Mouse (Mus musculus): ENCODE results near the gene Ggn. TPM values are rescaled to one million over a fixed set of nuclear protein-coding genes. Genes with fewer than 3 reads are reported as not detected.
A peak's percentile ranks its signal among the peaks of the same experiment; 100 is the strongest.
"Not testable (repeated sequence)": the region's sequence is repeated elsewhere in the genome, so short reads cannot be mapped to it uniquely, and the experiment has no call there.

The Ggn gene
- total RNA-seq, 4 experiments from 2014 or later: 0.69 to 1.4 (median 0.88) TPM

GRCm38 (mm10) chr7:29158264-29158663 lies 11.7 kb upstream of the Ggn start:
- no peak for DNase-seq (ENCODE audit: low spot score in 2 of 2)

GRCm38 (mm10) chr7:29162294-29162693 lies 7.7 kb upstream of the Ggn start:
- DNase-seq (ENCODE audit: low spot score in 2 of 2): no peak

GRCm38 (mm10) chr7:29162750-29163525 lies 7.1 kb upstream of the Ggn start:
- no peak for DNase-seq (ENCODE audit: low spot score in 2 of 2)

GRCm38 (mm10) chr7:29167656-29168055 lies 2.4 kb upstream of the Ggn start:
- DNase-seq (ENCODE audit: low spot score in 2 of 2): no peak

GRCm38 (mm10) chr7:29168121-29168695 lies 1.8 kb upstream of the Ggn start:
- DNase-seq (ENCODE audit: low spot score in 2 of 2): no peak

- DNase-seq (ENCODE audit: low spot score in 2 of 2): no peak
These were observed 1.2 kb upstream of the Ggn start for GRCm38 (mm10) chr7:29168791-29169230.

GRCm38 (mm10) chr7:29169231-29170065 lies 562 bp upstream of the Ggn start:
- DNase-seq (ENCODE audit: low spot score in 2 of 2): peak; percentile 76

GRCm38 (mm10) chr7:29170755-29171561 lies 948 bp downstream of the Ggn start:
- no peak for DNase-seq (ENCODE audit: low spot score in 2 of 2)

- DNase-seq (ENCODE audit: low spot score in 2 of 2): no peak
These were observed 1.6 kb downstream of the Ggn start for GRCm38 (mm10) chr7:29171562-29172097.

- no peak for DNase-seq (ENCODE audit: low spot score in 2 of 2)
These were observed 2.5 kb downstream of the Ggn start for GRCm38 (mm10) chr7:29172390-29173016.

GRCm38 (mm10) chr7:29178106-29178505 lies 8.1 kb downstream of the Ggn start:
- DNase-seq (ENCODE audit: low spot score in 2 of 2): no peak

- no peak for DNase-seq (ENCODE audit: low spot score in 2 of 2)
These were observed 9.3 kb downstream of the Ggn start for GRCm38 (mm10) chr7:29179323-29179722.

- DNase-seq (ENCODE audit: low spot score in 2 of 2): peak; percentile 94 to 96
These were observed 10.3 kb downstream of the Ggn start, which contains the start of gene Psmd8 for GRCm38 (mm10) chr7:29180077-29180853. Gene Psmd8 (minus strand): TSS chr7:29180701.

- no peak for DNase-seq (ENCODE audit: low spot score in 2 of 2)
These were observed 10.8 kb downstream of the Ggn start for GRCm38 (mm10) chr7:29180854-29181236.

- DNase-seq (ENCODE audit: low spot score in 2 of 2): not testable (repeated sequence)
These were observed 11.3 kb downstream of the Ggn start for GRCm38 (mm10) chr7:29181323-29181722.

GRCm38 (mm10) chr7:29194230-29194629 lies 24.2 kb downstream of the Ggn start:
- DNase-seq (ENCODE audit: low spot score in 2 of 2): not testable (repeated sequence)

- DNase-seq (ENCODE audit: low spot score in 2 of 2): no peak
These were observed 32.6 kb downstream of the Ggn start for GRCm38 (mm10) chr7:29202577-29202976.

GRCm38 (mm10) chr7:29211013-29211412 lies 41.0 kb downstream of the Ggn start:
- DNase-seq (ENCODE audit: low spot score in 2 of 2): not testable (repeated sequence)

GRCm38 (mm10) chr7:29211415-29212198 lies 41.6 kb downstream of the Ggn start:
- DNase-seq (ENCODE audit: low spot score in 2 of 2): peak; percentile 34 to 47
